Mouse (Mus musculus) limb, embryonic 13.5 days (tissue): ENCODE measurements around the gene Vkorc1. TPM values are rescaled to one million over a fixed set of nuclear protein-coding genes. Genes with fewer than 3 reads are reported as not detected.

Experiments used
- ATAC-seq: fragments of 200-750 bp; cut with Nextera tagmentation; 2 replicates; pipeline ENCODE4 v1.8.0; 2017; ENCODE audit warnings: low read depth, moderate number of reproducible peaks, moderate TSS enrichment; ENCODE audit not compliant: low FRiP score
- H3K27ac ChIP-seq: fragments of 300-500 bp; sonication (generic); 2 replicates; pipeline ENCODE4 v1.5.1; 2015; ENCODE audit warnings: inconsistent platforms, mild to moderate bottlenecking, moderate library complexity
- H3K27me3 ChIP-seq: fragments of 300-500 bp; sonication (generic); 2 replicates; pipeline ENCODE4 v1.6.1; 2015; ENCODE audit warnings: mild to moderate bottlenecking, inconsistent platforms
- H3K36me3 ChIP-seq: fragments of 300-500 bp; sonication (generic); 2 replicates; pipeline ENCODE4 v1.6.1; 2015; ENCODE audit warnings: inconsistent platforms, mild to moderate bottlenecking, moderate library complexity
- H3K4me1 ChIP-seq: fragments of 300-500 bp; sonication (generic); 2 replicates; pipeline ENCODE4 v1.6.1; 2015; ENCODE audit warnings: inconsistent platforms
- H3K4me2 ChIP-seq: fragments of 300-500 bp; sonication (generic); replicated peaks from 2 replicates; pipeline ENCODE4 v1.6.1; 2015; ENCODE audit warnings: inconsistent platforms, mild to moderate bottlenecking, moderate library complexity
- H3K4me3 ChIP-seq: fragments of 300-500 bp; sonication (generic); 2 replicates; pipeline ENCODE4 v1.5.1; 2015; ENCODE audit warnings: moderate library complexity, mild to moderate bottlenecking, inconsistent platforms
- H3K9ac ChIP-seq: fragments of 300-500 bp; sonication (generic); 2 replicates; pipeline ENCODE4 v1.6.1; 2015; ENCODE audit warnings: mild to moderate bottlenecking, inconsistent platforms
- H3K9me3 ChIP-seq: fragments of 300-500 bp; sonication (generic); 2 replicates; pipeline ENCODE4 v1.6.1; 2016; ENCODE audit warnings: inconsistent platforms
- WGBS: fragments of 180-500 bp; shearing (Covaris S2); methylation state at CpG from one replicate; pipeline ENCODE4 v1.1.7; 2015; 5-methylcytosine and 5-hydroxymethylcytosine counted together
- polyA plus RNA-seq: library from polyadenylated mRNA; unstranded; fragments of >200 nt; fragmentation: Nextera tagmentation; extraction: Ambion mirVana; gene quantifications from 2 replicates; pipeline ENCODE4 v1.2.1, GENCODE M21; 2015

Gene Vkorc1
- polyA plus RNA-seq, 1 experiment from 2014 or later: 174 TPM

DNA sequence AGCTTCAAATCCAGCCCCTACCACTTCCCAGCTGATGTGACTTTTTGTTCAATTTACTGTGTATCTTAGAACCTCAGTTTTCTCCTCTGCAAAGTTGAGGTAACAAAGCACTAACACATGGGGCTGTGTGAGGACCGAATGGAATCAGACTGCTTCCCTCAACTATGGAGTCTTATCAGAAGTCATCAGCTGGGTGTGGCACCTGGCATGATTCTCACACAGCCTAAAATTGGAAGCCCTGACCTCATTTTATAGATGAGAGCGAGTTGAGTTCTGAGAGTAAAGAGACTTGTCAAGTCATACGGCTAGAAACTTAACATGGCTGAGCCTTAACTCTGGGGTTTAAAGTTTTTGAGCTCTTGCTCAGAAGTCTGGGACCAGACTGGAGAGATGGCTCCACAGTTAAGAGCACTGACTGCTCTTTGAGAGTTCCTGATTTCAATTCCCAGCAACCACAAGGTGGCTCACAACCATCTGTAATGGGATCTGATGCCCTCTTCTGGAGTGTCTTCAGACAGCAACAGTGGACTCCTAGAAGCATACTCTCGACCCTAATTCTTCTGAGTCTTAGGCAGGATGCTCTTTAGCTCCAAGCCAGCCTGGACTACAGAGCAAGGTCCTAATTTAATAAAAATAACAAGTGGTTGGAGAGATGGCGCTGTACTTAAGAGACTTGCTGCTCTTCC, 25.1 kb downstream of the Vkorc1 start:
- WGBS: 84% methylated on average over 5 of the region's 5 CpGs
- no peak for ATAC-seq
- no peaks in the 10 kb centered on the region for H3K9me3 ChIP-seq
- no peak overlapping the region for H3K27ac ChIP-seq
- no peak overlapping the region for H3K9ac ChIP-seq
- H3K4me2 ChIP-seq: no peak overlapping the region
- H3K27me3 ChIP-seq: no peaks in the 10 kb centered on the region
- H3K4me1 ChIP-seq: peaks cover 12% of the 10 kb centered on the region
- H3K4me3 ChIP-seq: no peak overlapping the region
- H3K36me3 ChIP-seq: peaks cover 57% of the 10 kb centered on the region

DNA sequence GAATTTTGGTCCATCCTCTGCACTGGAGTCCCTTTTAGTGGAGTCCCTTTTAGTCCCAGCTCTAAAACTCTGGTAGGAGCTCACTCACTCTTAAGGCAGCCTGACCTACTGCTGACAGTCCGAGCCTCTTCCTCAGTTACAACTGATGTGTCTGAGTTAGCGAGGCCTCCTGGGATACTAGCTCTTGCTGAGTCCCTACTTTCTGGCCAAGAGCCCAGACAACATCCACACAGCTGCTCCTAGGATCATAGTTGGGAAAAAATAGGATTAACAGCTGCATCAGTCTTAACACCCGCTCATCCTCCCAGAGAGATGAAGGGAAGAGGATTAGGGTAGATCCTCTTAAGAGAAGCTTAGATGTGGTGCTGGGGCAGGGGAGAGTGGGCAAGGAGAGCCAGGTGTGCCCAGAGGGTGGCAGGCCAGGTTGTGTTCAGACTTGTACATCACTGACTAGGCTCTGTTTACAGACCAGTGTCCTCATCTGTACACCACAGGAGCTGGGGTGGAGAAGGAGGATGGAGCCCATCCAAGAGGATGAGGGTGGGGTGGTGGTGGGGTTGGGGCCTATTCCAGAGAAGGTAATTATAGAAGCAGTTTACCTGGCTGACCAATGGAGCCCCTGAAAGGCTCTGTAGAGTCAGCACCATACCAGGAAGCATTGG, 26.1 kb downstream of the Vkorc1 start:
- no peak overlapping the region for H3K4me3 ChIP-seq
- peak; percentile 67; the same call in 1 of the 2 replicates for ATAC-seq
- 0 out of 2 replicates have a peak overlapping the region, but pooled peaks have one; percentile 8 for H3K9ac ChIP-seq
- no peaks in the 10 kb centered on the region for H3K27me3 ChIP-seq
- no peak overlapping the region for H3K27ac ChIP-seq
- H3K4me1 ChIP-seq: peaks cover 8% of the 10 kb centered on the region
- H3K4me2 ChIP-seq: no peak overlapping the region
- H3K36me3 ChIP-seq: peaks cover 66% of the 10 kb centered on the region
- no peaks in the 10 kb centered on the region for H3K9me3 ChIP-seq
- 79% methylated on average over 3 of the region's 3 CpGs for WGBS

DNA sequence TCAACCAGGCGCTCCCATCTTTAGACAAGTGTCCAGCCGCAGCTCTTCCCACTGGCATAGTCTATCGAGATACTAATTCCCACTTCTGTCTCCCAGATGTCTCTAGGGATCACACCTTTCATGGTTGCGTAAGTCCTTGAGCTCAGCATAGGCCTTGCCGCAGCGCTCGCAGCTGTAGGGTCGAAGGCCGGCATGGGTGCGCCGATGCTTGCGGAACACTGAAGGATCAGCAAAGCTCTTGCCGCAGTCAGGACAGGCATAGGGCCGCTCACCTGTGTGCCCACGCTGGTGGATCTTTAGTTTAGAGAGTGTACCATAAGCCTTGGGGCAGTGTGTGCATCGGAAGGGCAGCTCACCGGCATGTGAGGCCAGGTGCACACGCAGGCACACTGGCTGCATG, 27.8 kb downstream of the Vkorc1 start:
- no peaks in the 10 kb centered on the region for H3K4me1 ChIP-seq
- no peaks in the 10 kb centered on the region for H3K27me3 ChIP-seq
- no peak overlapping the region for H3K27ac ChIP-seq
- WGBS: 96% methylated on average over 18 of the region's 18 CpGs
- ATAC-seq: no peak
- H3K4me3 ChIP-seq: no peak overlapping the region
- H3K9ac ChIP-seq: no peak overlapping the region
- H3K9me3 ChIP-seq: no peaks in the 10 kb centered on the region
- peaks cover 64% of the 10 kb centered on the region for H3K36me3 ChIP-seq
- H3K4me2 ChIP-seq: no peak overlapping the region

DNA sequence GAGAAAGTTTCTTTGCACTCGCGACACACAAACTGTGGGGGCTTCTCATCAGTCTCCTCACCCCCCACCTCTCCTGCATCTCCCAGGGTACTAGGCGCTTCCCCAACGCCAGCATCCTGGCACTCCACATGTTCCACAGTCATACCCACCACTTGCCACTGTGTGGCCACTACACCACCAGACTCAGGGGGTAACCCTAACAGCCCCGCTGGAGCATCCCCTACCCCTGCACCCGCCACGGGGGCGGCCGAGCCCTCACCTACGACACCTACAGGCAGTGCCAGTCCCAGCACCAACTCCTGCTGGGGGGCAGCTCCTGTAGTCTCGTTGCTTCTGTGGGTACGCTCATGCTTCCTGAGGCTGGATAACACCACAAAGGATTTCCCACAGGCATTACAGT, 29.0 kb downstream of the Vkorc1 start:
- no peak overlapping the region for H3K4me3 ChIP-seq
- 95% methylated on average over 12 of the region's 12 CpGs for WGBS
- no peaks in the 10 kb centered on the region for H3K9me3 ChIP-seq
- H3K4me1 ChIP-seq: no peaks in the 10 kb centered on the region
- no peak for ATAC-seq
- no peak overlapping the region for H3K9ac ChIP-seq
- peaks cover 62% of the 10 kb centered on the region for H3K36me3 ChIP-seq
- no peak overlapping the region for H3K27ac ChIP-seq
- H3K4me2 ChIP-seq: no peak overlapping the region
- no peaks in the 10 kb centered on the region for H3K27me3 ChIP-seq

DNA sequence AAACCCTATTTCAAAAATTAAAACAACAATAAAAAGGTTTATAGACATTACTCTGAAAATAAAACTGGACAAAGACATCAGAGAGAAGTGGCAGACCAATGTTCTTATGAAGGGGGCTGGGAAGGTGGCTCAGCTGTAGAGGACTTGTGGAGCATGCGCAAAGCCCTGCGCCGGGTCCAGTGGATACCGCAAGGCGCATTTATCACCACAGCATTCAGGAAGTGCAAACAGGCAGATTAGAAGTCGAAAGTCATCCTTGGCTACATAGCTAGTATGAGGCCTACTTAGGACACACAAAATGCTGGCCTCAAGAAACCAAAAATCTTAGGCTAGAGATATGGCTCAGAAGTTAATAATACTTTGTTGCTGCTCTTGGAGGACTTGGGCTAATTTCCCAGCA, 37.2 kb downstream of the Vkorc1 start:
- WGBS: 90% methylated on average over 6 of the region's 6 CpGs
- Histone ChIP-seq H3K9me3 (no peaks in the 10 kb centered on the region), H3K4me2 (no peak overlapping the region), H3K4me3 (no peak overlapping the region), H3K9ac (no peak overlapping the region), H3K27ac (no peak overlapping the region), H3K27me3 (no peaks in the 10 kb centered on the region), H3K36me3 (0 out of 2 replicates have a peak, but pooled peaks cover 7% of the 10 kb centered on the region), H3K4me1 (no peaks in the 10 kb centered on the region)
- ATAC-seq: no peak

DNA sequence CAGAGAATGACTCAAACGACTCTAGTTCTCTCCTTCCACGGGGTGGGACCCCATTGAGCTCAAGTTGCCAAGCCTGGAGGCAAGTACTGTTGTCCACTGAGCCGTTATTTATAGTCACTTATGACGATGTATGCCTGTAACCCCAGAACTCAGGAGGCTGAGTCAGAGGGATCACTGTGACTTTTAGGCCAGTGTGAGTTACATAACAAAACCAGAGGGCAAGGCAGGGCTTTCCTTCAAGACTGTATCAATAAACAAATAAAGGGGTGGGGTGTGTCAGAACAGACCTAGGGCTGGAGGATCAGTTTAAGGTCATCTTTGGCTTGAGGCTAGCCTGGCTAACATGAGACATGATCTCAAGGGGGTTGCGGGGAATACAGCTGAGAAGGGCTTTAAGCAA, 44.5 kb downstream of the Vkorc1 start:
- 62% methylated on average over 5 of the region's 5 CpGs for WGBS
- Histone ChIP-seq H3K9ac (no peak overlapping the region), H3K4me3 (no peak overlapping the region), H3K9me3 (no peaks in the 10 kb centered on the region), H3K27ac (no peak overlapping the region), H3K36me3 (peaks cover 25% of the 10 kb centered on the region), H3K27me3 (no peaks in the 10 kb centered on the region), H3K4me1 (no peaks in the 10 kb centered on the region), H3K4me2 (no peak overlapping the region)
- no peak for ATAC-seq

DNA sequence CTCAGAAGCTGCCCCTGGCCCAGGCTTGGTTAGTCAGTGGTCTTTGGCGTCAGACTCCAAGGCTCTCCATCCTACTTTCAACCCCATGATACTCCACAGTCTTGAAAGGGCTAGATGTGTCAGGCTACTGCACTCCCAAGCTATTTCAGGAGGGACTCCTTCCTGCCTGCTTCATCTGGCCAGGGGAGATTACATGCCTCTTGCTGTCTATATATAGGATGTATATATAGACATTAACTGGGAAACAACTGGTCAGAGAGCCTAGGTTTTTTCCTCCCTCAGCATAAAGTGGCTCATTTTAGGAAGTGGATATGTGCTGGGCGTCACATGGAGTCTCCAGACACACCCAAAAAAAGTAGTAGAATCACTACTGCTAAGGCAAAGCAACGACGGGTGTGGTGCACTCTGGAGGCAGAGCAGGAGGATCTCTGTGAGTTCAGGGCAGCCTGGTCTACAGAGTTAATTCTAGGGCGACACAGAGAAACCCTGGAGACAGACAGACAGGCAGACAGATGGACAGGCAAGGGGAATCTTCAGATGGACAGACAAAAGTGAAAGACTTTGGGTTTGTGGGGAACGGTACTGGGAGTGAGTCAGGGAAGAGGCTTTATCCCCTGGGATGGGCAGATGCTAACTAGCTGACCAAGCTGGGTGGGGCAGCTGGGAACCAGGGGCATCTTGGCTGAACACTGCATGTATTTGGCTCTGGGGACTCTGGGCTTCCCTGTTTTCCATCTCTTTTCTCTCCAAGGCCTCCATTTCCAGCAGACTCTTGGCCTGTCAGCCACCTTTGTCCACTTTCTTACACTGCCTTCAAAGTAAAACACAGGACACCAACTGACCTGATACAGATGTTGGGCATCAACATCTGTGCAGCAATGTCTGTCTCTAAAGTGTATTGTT, 45.2 kb downstream of the Vkorc1 start:
- ATAC-seq: no peak; the same call in 1 of the 2 replicates
- no peak overlapping the region for H3K27ac ChIP-seq

More for the DNA sequence above, 45.2 kb downstream of the Vkorc1 start:
- H3K9ac ChIP-seq: no peak overlapping the region
- 74% methylated on average over 6 of the region's 6 CpGs for WGBS
- peaks cover 31% of the 10 kb centered on the region for H3K36me3 ChIP-seq
- H3K4me3 ChIP-seq: no peak overlapping the region
- no peak overlapping the region for H3K4me2 ChIP-seq
- H3K9me3 ChIP-seq: no peaks in the 10 kb centered on the region
- H3K27me3 ChIP-seq: no peaks in the 10 kb centered on the region
- H3K4me1 ChIP-seq: no peaks in the 10 kb centered on the region

Other genes starting within 250 kb of the Vkorc1 start
- 82.3 and 85.8 TPM in 2 replicates for gene Bcl7c, start 186.7 kb downstream of the Vkorc1 start, polyA plus RNA-seq
- gene Ctf1, start 182.9 kb downstream of the Vkorc1 start, polyA plus RNA-seq: 28.3 and 31.6 TPM in 2 replicates
- gene Ctf2, start 163.5 kb downstream of the Vkorc1 start, polyA plus RNA-seq: 0.46 and 0.50 TPM in 2 replicates
- gene Fbxl19, start 151.1 kb downstream of the Vkorc1 start, polyA plus RNA-seq: 6.7 TPM in 2 replicates
- 20.1 and 20.8 TPM in 2 replicates for gene Orai3, start 125.8 kb downstream of the Vkorc1 start, polyA plus RNA-seq
- 28.1 and 30.8 TPM in 2 replicates for gene Setd1a, start 118.9 kb downstream of the Vkorc1 start, polyA plus RNA-seq
- gene Gm49388, start 110.0 kb downstream of the Vkorc1 start, polyA plus RNA-seq: not detected in 2 replicates
- gene Hsd3b7, start 95.0 kb downstream of the Vkorc1 start, polyA plus RNA-seq: 11.2 and 11.3 TPM in 2 replicates
- 53.2 and 55.6 TPM in 2 replicates for gene Stx4a, start 71.3 kb downstream of the Vkorc1 start, polyA plus RNA-seq
- gene Stx1b, start 71.1 kb downstream of the Vkorc1 start, polyA plus RNA-seq: 7.7 and 8.1 TPM in 2 replicates
- gene Zfp646, start 19.4 kb downstream of the Vkorc1 start, polyA plus RNA-seq: 10.5 and 11.6 TPM in 2 replicates
- gene Zfp668, start 18.8 kb downstream of the Vkorc1 start, polyA plus RNA-seq: 23.0 and 24.4 TPM in 2 replicates
- gene Prss53, start 4.6 kb downstream of the Vkorc1 start, polyA plus RNA-seq: 1.9 and 2.1 TPM in 2 replicates
- not detected in 2 replicates for gene Gm21974, start 163 bp downstream of the Vkorc1 start, polyA plus RNA-seq
- gene Bckdk, start 8.5 kb upstream of the Vkorc1 start, polyA plus RNA-seq: 84.9 and 85.3 TPM in 2 replicates
- 44.2 and 47.8 TPM in 2 replicates for gene Kat8, start 16.9 kb upstream of the Vkorc1 start, polyA plus RNA-seq
- 4.4 and 5.7 TPM in 2 replicates for gene Prss8, start 34.5 kb upstream of the Vkorc1 start, polyA plus RNA-seq
- gene Prss36, start 51.1 kb upstream of the Vkorc1 start, polyA plus RNA-seq: 9.6 and 11.9 TPM in 2 replicates
- gene Fus, start 71.8 kb upstream of the Vkorc1 start, polyA plus RNA-seq: 542 and 587 TPM in 2 replicates
- gene Pycard, start 98.2 kb upstream of the Vkorc1 start, polyA plus RNA-seq: 22.5 and 27.7 TPM in 2 replicates
- gene Trim72, start 108.3 kb upstream of the Vkorc1 start, polyA plus RNA-seq: 1.7 and 1.8 TPM in 2 replicates
- gene Itgam, start 167.0 kb upstream of the Vkorc1 start, polyA plus RNA-seq: 0.87 and 0.92 TPM in 2 replicates
- gene Gm49368, start 167.1 kb upstream of the Vkorc1 start, polyA plus RNA-seq: not detected in 2 replicates
- gene Itgax, start 233.9 kb upstream of the Vkorc1 start, polyA plus RNA-seq: not detected in 2 replicates